Mouse (Mus musculus) brown adipose tissue, adult 24 weeks (tissue): ENCODE measurements around the gene Art4. TPM values are rescaled to one million over a fixed set of nuclear protein-coding genes. Genes with fewer than 3 reads are reported as not detected.

Source experiments
- H3K27ac ChIP-seq: fragments of 200-500 bp; replicated peaks from 2 replicates; pipeline ENCODE4 v1.5.1; 2012; ENCODE audit warnings: low read depth, mild to moderate bottlenecking, low read length
- H3K4me1 ChIP-seq: fragments of 200-500 bp; 2 replicates; pipeline ENCODE4 v1.6.1; 2012; ENCODE audit warnings: low read length, mixed read lengths; ENCODE audit not compliant: control insufficient read depth, insufficient read depth, insufficient read length
- H3K4me3 ChIP-seq: fragments of 200-500 bp; 2 replicates; pipeline ENCODE4 v1.5.1; 2012; ENCODE audit warnings: low read depth, mild to moderate bottlenecking, low read length, moderate library complexity; ENCODE audit not compliant: insufficient read depth
- polyA plus RNA-seq: library from polyadenylated mRNA; stranded (reverse); fragments of >200 nt; gene quantifications from 2 replicates; pipeline ENCODE4 v1.2.4, GENCODE M21; 2012; ENCODE audit not compliant: missing spikeins, insufficient read depth, insufficient read length

Gene Art4
- polyA plus RNA-seq, 1 experiment = not detected

- Histone ChIP-seq H3K4me3 (no peak overlapping the region), H3K27ac (no peak overlapping the region), H3K4me1 (no peaks in the 10 kb centered on the region)
Measured at GRCm38 (mm10) chr6:136852762-136853161, 4.8 kb downstream of the Art4 start.

- H3K4me1 ChIP-seq = no peaks in the 10 kb centered on the region
- H3K4me3 ChIP-seq = no peak overlapping the region
- no peak overlapping the region for H3K27ac ChIP-seq
Measured at GRCm38 (mm10) chr6:136852348-136852747, 5.2 kb downstream of the Art4 start.

GRCm38 (mm10) chr6:136850267-136850666 is 7.3 kb downstream of the Art4 start:
- Histone ChIP-seq H3K4me1 (no peaks in the 10 kb centered on the region), H3K27ac (no peak overlapping the region), H3K4me3 (no peak overlapping the region)

- no peaks in the 10 kb centered on the region for H3K4me1 ChIP-seq
- no peak overlapping the region for H3K27ac ChIP-seq
- no peak overlapping the region for H3K4me3 ChIP-seq
Measured at GRCm38 (mm10) chr6:136848971-136849370, 8.6 kb downstream of the Art4 start.

- no peaks in the 10 kb centered on the region for H3K4me1 ChIP-seq
- H3K27ac ChIP-seq = no peak overlapping the region
- H3K4me3 ChIP-seq = no peak overlapping the region
Measured at GRCm38 (mm10) chr6:136848399-136848798, 9.1 kb downstream of the Art4 start.

- Histone ChIP-seq H3K4me3 (no peak overlapping the region), H3K4me1 (no peaks in the 10 kb centered on the region), H3K27ac (no peak overlapping the region)
Measured at GRCm38 (mm10) chr6:136847790-136848189, 9.7 kb downstream of the Art4 start.

GRCm38 (mm10) chr6:136847267-136847666 is 10.3 kb downstream of the Art4 start:
- Histone ChIP-seq H3K4me3 (no peak overlapping the region), H3K27ac (no peak overlapping the region), H3K4me1 (no peaks in the 10 kb centered on the region)

- Histone ChIP-seq H3K4me1 (no peaks in the 10 kb centered on the region), H3K27ac (no peak overlapping the region), H3K4me3 (no peak overlapping the region)
Measured at GRCm38 (mm10) chr6:136845706-136846480, 11.6 kb downstream of the Art4 start.

- Histone ChIP-seq H3K4me1 (no peaks in the 10 kb centered on the region), H3K27ac (no peak overlapping the region), H3K4me3 (no peak overlapping the region)
Measured at GRCm38 (mm10) chr6:136844903-136845302, 12.6 kb downstream of the Art4 start.

GRCm38 (mm10) chr6:136837323-136837722 is 20.2 kb downstream of the Art4 start:
- no peaks in the 10 kb centered on the region for H3K4me1 ChIP-seq
- H3K4me3 ChIP-seq = no peak overlapping the region
- no peak overlapping the region for H3K27ac ChIP-seq

GRCm38 (mm10) chr6:136835352-136835751 is 22.2 kb downstream of the Art4 start, which contains the start of gene Smco3:
Gene Smco3 (minus strand): TSS chr6:136835452.
- Histone ChIP-seq H3K4me1 (no peaks in the 10 kb centered on the region), H3K27ac (no peak within 1 kb of the TSS), H3K4me3 (no peak within 1 kb of the TSS)

GRCm38 (mm10) chr6:136831712-136832111 is 25.8 kb downstream of the Art4 start:
- no peak overlapping the region for H3K27ac ChIP-seq
- no peak overlapping the region for H3K4me3 ChIP-seq
- no peaks in the 10 kb centered on the region; the same call in 1 of the 2 replicates for H3K4me1 ChIP-seq

- H3K4me3 ChIP-seq = peak overlapping the region; percentile 59; the same call in 1 of the 2 replicates
- H3K27ac ChIP-seq = no peak overlapping the region
- H3K4me1 ChIP-seq = no peaks in the 10 kb centered on the region; the same call in 1 of the 2 replicates
Measured at GRCm38 (mm10) chr6:136828681-136829080, 28.9 kb downstream of the Art4 start.

GRCm38 (mm10) chr6:136827881-136828561 is 29.5 kb downstream of the Art4 start, which contains the start of gene Wbp11:
Gene Wbp11 (minus strand): TSS chr6:136828233.
- H3K4me1 ChIP-seq = no peaks in the 10 kb centered on the region; the same call in 1 of the 2 replicates
- peak within 1 kb of the TSS; percentile 95 for H3K4me3 ChIP-seq
- peak within 1 kb of the TSS; percentile 89 for H3K27ac ChIP-seq

- Histone ChIP-seq H3K27ac (peak within 1 kb of the TSS; percentile 89), H3K4me3 (peak within 1 kb of the TSS; percentile 95), H3K4me1 (no peaks in the 10 kb centered on the region; the same call in 1 of the 2 replicates)
Measured at GRCm38 (mm10) chr6:136827516-136827880, 30.0 kb downstream of the Art4 start, which contains the start of gene BC049715. Gene BC049715 (plus strand): TSS chr6:136827626.
